Mouse (Mus musculus) adrenal gland, postnatal 10 days (tissue): ENCODE measurements around the gene Get4. TPM values are rescaled to one million over a fixed set of nuclear protein-coding genes. Genes with fewer than 3 reads are reported as not detected.

Experiments
- DNase-seq: peaks from one replicate; pipeline ENCODE4 v3.0.0; 2021; ENCODE audit warnings: mixed read lengths
- total RNA-seq, 2 experiments: library from RNA; stranded (reverse); gene quantifications; 2 replicates each; pipeline ENCODE4 v1.2.3; 2021

Gene Get4
- total RNA-seq, 2 experiments from 2014 or later, result 69.6 to 82.9 TPM

GRCm38 (mm10) chr5:139317751-139318504, 65.8 kb downstream of the Get4 start:
- DNase-seq, result no peak

Other genes starting within 250 kb of the Get4 start
- gene Prkar1b, start 102.3 kb upstream of the Get4 start, total RNA-seq, result 10 to 100 TPM; 14.9 to 24.9 TPM
- 10 to 100 TPM; 15.9 to 19.1 TPM for gene Dnaaf5, start 102.1 kb upstream of the Get4 start, total RNA-seq
- gene Sun1, start 51.7 kb upstream of the Get4 start, total RNA-seq, result 10 to 100 TPM; 59.5 to 78.6 TPM
- 1 to 10 TPM; 5.9 to 7.5 TPM for gene Adap1, start 73.3 kb downstream of the Get4 start, total RNA-seq
- 10 to 100 TPM; 81.5 to 84.7 TPM for gene Cox19, start 99.1 kb downstream of the Get4 start, total RNA-seq
- not detected for gene Cyp2w1, start 100.3 kb downstream of the Get4 start, total RNA-seq
- gene Gpr146, start 125.4 kb downstream of the Get4 start, total RNA-seq, result 10 to 100 TPM; 12.0 to 13.2 TPM
- gene C130050O18Rik, start 153.0 kb downstream of the Get4 start, total RNA-seq, result under 1 TPM; 0.81 to 0.91 TPM
- 1 to 10 TPM; 4.1 to 5.6 TPM for gene Gper1, start 170.8 kb downstream of the Get4 start, total RNA-seq
- gene 3110082I17Rik, start 208.2 kb downstream of the Get4 start, total RNA-seq, result 10 to 100 TPM; 10.6 to 12.9 TPM
- gene Zfand2a, start 232.2 kb downstream of the Get4 start, total RNA-seq, result 10 to 100 TPM; 23.2 to 26.3 TPM